Mouse (Mus musculus): ENCODE data around the gene Rab10. TPM values are rescaled to one million over a fixed set of nuclear protein-coding genes. Genes with fewer than 3 reads are reported as not detected.

Rab10 gene
- 76.2 TPM for polyA plus RNA-seq (2014; fragmentation: Illumina TruSeq; extraction: RNeasy Lipid Tissue Mini Kit (QIAGEN cat#74804); ENCODE audit: low read depth, low replicate concordance)

DNA sequence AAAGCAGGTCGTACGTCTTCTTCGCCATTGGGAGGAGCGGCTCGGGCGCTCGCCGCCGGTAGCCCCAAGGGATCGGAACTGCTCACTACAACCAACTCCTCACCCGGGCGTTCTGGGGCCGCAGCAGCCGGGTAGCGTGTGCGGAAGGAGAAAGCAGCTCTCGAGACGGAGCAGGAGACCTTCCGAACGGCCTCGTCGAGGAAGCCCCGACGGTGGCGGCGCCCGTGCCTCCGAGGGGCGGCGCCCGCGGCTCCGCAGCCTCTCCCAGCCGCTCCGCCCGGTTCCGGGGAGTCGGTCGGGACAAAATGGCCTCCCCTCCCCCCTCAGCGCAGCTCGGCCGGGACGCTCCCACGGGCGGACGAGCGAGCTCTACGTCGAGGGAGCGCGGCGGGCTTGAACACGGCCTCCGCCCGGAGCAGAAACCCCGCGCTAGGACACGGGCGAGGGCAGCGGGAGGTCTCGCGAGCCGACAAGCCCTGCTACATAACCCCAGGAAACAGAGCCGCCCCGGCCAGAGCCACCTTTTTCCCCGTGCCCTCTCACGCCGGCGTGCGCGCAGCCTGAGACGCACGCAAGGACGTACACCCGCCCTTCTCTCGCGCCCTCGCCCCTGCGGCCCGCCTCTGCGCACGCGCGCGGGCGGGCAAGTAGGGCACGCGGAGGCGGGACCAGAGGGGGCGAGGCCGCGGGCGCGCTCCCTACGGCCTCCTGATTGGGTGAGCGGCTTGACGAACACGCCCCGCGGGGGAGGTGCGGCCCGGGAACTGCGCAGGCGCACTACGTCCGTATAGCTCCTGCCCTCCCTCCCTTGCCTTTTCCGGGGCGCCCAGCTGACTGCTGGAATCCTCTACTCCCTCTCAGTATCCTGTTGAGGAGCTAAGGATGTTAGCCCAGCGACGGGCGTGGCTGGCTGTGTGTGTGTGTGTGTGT lies at the start of gene Rab10:
TSS of gene Rab10 (minus strand) at position 579 of the 930 bp plus-strand sequence.

Other genes starting within 250 kb of the Rab10 start
- gene Kif3c, start 55.2 kb upstream of the Rab10 start, polyA plus RNA-seq (2014; fragmentation: Illumina TruSeq; extraction: RNeasy Lipid Tissue Mini Kit (QIAGEN cat#74804); ENCODE audit: low read depth, low replicate concordance), result 1.5 TPM
- 40.7 TPM for gene Asxl2, start 116.9 kb upstream of the Rab10 start, polyA plus RNA-seq (2014; fragmentation: Illumina TruSeq; extraction: RNeasy Lipid Tissue Mini Kit (QIAGEN cat#74804); ENCODE audit: low read depth, low replicate concordance)